Mouse (Mus musculus) left cerebral cortex, postnatal 10 days (tissue): Measurements from ENCODE around the gene Plekho2. TPM values are rescaled to one million over a fixed set of nuclear protein-coding genes. Genes with fewer than 3 reads are reported as not detected.
A peak's percentile ranks its signal among the peaks of the same experiment; 100 is the strongest.

Experiments used
- DNase-seq, 2 experiments: peaks; one replicate each; pipeline ENCODE4 v3.0.0; 2021 to 2022; ENCODE audit warnings: low spot score in 2 of 2, mixed read lengths in 1 of 2; ENCODE audit errors: extremely low spot score in 1 of 2
- intact Hi-C: fragments of 180-260 bp; cut with DNase I; formaldehyde crosslinking; loops from one replicate; pipeline ENCODE4 v1.15.1; 2025
- total RNA-seq, 2 experiments: library from RNA; stranded (reverse); gene quantifications; 2 replicates each; pipeline ENCODE4 v1.2.3; 2021

Plekho2 gene
- 1 to 10 TPM; 4.9 to 9.5 TPM for total RNA-seq

DNA sequence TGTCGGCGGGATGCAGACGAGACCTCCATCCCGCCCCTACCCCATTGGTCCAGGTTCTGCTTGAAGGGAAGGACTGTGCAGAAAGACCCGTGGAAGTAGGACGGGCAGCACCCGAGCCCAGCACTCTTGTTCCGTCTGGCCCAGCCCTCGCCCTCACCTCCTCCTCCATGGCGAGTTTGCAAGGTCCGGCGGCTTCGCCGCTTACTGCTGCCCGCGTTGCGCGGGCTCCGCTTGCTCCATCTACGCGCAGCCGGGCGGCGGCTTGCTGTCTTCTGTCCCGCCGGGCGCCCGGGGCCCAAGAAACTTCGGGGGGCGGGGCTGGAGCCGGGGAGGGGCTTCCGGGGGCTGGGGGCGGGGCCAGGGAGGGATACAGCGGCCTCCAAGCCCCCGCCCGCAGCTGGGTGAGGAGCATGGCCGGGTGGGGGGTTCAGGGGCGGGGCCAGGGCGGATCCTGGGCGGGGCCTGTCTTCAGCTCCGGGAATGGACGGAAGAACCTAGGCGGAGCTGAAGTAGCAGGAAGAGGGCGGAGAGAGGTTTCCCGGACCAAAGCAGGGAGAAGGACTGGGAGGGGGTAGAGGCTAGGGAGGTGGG lies at the start of gene Plekho2:
Gene Plekho2 (minus strand): TSS at position 260 of the 591 bp plus-strand sequence.
- intact Hi-C loops: loop anchor here (2.0 kb wide), 1 partner anchor 55 kb away; no protein-coding TSS in a partner anchor
- peak; percentile 82 to 94 for DNase-seq

DNA sequence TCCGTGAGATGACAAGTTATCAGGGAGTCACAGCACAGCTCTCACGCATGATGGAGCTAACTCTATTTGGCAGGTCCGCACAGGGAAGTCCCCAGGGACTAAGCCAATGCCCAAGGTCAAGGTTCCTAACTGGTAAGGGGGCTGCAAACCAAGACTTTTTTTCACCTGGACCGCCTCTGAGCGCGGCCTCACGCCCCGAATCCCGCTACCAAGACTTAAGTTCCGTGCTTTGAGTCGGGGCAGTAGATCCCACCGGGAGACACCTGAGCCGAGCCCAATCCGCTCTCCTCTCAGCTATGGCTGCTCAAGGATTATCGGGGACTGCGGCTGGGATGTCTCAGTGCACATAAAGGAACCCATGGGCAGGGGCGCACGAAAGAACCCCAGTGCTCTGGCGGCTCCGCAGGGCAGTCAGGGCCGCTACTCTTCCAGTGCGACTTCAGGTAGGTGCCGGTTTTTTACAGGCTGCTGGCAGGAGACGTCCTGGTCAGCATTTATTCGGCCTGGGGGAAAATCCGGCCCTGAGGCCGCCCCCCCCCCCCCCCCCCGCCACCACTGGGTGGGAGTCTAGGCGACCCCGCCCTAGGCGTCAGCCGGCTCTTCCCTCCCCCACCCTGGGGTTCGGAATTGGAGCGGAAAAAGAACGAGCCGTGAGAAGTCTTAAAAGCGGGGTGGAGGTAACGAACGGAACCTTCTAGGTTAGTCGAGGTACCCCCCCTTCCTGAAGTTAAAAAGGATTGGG lies 49.4 kb upstream of the Plekho2 start, which contains the start of gene Rbpms2:
Gene Rbpms2 (plus strand): TSS at position 624 of the 742 bp plus-strand sequence.
- intact Hi-C loops: no loop called here
- peak in 1 of 2 experiments; percentile 44 for DNase-seq

GRCm38 (mm10) chr9:65624266-65624665 lies 44.4 kb upstream of the Plekho2 start:
- no peak for DNase-seq
- intact Hi-C loops: no loop called here

GRCm38 (mm10) chr9:65622826-65623225 lies 43.0 kb upstream of the Plekho2 start:
- no peak for DNase-seq
- intact Hi-C loops: no loop called here

GRCm38 (mm10) chr9:65621666-65622065 lies 41.8 kb upstream of the Plekho2 start:
- DNase-seq: no peak
- intact Hi-C loops: no loop called here

DNA sequence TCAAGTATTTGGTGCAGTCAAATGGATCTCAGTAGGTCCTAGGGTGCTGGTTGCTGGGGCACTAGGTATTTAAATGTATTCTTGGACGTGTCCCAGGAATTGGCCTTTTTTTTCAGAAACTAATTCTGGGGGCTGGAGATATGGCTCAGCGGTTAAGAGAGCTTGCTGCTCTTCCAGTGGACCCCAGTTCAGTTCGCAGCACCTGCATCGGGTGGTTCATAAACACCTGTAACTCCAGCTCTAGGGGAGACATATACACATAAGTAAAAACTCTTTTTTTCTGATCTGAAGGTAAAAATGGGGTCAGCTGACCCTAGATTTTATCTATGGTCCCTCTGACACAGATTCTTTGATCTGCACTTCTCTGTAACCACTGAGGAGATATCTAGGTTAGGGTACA lies 41.4 kb upstream of the Plekho2 start:
- intact Hi-C loops: no loop called here

GRCm38 (mm10) chr9:65619311-65619710 lies 39.5 kb upstream of the Plekho2 start:
- intact Hi-C loops: no loop called here
- DNase-seq: no peak

More for the DNA sequence above, 41.4 kb upstream of the Plekho2 start:
- DNase-seq: no peak

DNA sequence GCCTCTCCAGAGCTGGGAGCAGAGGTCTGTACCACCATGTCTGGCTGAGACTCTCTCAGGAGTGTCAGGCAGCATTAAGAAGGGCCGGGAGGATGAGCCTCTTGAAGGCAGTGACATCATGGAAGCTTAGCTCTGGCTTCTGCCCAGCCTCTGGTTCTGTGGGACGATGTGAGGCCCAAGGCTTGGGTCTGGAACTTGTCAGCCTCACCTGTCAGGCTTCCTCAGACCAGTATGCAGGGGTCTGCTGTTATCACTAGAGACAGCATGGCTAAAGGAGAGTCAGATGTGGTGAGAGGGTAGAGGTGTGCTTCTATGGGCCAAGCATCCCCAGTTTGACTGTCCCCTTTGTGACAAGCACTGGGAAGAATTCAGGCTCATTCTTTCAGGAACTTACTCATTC lies 33.3 kb upstream of the Plekho2 start:
- intact Hi-C loops: no loop called here
- no peak for DNase-seq

DNA sequence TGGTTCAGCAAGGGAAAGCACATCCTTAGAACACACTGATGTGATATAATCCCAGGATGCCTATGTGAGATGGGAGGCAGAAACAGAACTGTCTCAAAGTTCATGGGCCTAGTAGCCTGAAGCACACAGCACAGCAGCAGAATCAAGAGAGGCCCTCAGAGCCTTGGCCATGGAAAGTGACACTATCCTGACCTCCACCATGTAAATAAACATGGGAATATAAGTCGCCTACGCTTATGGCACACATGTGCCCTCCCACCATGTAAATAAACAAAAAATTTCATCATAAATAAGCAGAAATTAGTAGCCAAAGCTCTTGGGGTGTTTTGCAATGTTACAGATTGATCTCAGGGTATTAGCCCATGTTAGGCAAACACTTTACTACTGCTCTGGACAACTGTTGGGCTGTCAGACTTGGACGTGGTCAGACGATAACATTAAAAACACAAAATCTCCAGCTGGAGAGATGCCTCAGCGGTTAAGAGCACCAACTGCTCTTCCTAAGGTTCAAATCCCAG lies 32.2 kb upstream of the Plekho2 start:
- no peak for DNase-seq
- intact Hi-C loops: no loop called here

GRCm38 (mm10) chr9:65607120-65607519 lies 27.3 kb upstream of the Plekho2 start:
- DNase-seq: no peak
- intact Hi-C loops: loop anchor here (5.0 kb wide), 1 partner anchor 245 kb away; no protein-coding TSS in a partner anchor

DNA sequence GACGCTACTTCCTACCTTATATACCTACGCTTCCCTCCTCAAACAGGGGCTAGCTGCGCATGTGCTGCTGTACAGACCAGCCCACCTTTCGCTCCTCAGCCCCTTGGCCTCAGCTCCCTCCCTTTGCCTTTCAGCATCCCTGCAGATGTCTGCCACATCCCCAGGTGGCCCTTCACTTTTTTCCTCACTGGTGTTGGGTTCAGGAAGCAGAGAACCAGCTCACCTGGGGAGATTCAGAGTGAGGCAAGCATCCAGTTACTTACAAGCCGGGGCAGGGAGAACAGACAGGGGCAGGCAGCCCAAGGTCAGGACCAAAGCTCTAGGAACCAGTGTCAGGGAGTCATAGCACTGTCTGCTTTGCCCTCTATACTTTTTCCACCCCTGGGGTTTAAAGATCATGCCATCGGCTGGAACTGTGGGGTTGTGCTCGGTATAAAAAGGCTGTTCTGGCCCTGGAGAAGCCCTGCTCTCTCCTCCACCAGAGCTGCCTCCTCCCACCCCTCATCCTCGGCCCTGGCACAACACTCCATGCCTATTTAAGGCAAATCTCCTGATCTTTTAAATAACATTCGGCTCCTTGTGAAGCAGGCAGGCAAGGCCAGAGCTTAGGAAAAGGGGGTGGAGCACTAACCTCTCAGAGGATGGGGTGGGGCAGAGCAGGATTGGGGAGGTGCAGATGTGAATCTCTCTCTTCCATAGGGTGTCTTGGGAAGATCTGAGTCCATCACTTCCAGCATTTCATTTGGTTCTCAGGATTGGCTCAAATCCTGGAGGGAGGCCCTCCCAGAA lies 26.7 kb upstream of the Plekho2 start:
- intact Hi-C loops: loop anchor here (5.0 kb wide), 1 partner anchor 246 kb away; no protein-coding TSS in a partner anchor

GRCm38 (mm10) chr9:65605471-65606136 lies 25.8 kb upstream of the Plekho2 start:
- DNase-seq: peak; percentile 32 to 80
- intact Hi-C loops: loop anchor here (2.0 to 5.0 kb wide), 2 partner anchors 55 to 247 kb away; no protein-coding TSS in a partner anchor

More for the DNA sequence above, 26.7 kb upstream of the Plekho2 start:
- DNase-seq: no peak

DNA sequence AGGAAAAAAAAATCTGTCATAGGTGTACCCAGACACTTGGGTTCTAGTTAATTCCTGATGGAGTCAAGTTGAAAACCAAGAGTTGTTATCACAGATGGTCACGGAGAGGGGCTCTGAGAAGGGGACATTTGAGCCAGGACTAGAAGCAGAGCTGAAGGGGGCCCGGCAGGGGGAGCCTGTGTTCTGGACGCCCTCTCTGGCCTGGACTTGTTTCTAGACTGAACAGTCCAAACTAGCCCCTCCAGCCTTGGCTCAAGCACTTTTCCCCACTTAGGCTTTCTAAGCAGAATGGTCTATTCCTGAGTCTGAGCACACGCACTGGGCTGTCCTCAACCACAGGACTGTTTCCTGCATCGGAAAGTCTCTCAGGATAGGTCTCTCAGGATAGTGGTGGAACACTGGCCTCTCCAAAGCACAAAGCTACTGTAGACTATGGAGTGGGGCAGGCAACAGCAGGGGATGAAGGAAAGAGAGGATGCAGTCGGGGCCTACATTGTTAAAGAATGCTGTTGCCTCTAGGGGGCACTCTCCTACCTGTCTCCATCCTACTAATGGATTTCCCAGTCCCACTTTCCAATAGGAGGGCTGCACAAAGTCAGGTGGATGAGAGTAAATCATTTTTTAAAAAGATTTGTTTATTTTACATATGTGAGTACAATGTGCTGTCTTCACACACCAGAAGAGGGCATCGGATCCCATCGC lies 23.7 kb upstream of the Plekho2 start:
- DNase-seq: no peak
- intact Hi-C loops: loop anchor here (2.0 kb wide), 1 partner anchor 57 kb away; no protein-coding TSS in a partner anchor

- intact Hi-C loops: no loop called here
Observed at GRCm38 (mm10) chr9:65600951-65601350, 21.1 kb upstream of the Plekho2 start.

DNA sequence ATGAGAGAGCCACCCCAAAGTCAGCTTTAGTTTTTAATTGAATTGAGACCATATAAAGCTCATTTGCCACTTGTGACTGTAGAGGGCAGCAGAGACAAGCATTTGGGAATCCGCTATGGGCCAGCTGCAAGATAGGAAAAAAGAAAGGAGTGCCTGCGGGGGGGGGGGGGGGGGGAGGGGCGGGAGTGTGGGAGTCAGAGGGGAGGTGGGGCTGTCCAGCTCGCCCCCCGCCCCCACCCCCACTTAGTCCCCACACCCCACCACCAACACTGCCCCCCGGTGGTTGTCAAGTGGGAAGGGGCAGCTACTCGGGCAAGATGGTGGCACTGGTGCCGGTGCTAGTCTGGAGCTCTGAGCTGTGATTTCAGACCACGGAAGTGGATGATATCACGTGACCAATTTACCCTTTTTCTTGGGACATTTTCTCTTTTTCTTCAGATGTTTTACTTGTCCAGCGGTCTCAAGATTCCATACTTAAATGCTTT lies 19.0 kb upstream of the Plekho2 start:
- peak in 1 of 2 experiments; percentile 57 for DNase-seq
- intact Hi-C loops: no loop called here

More at GRCm38 (mm10) chr9:65600951-65601350, 21.1 kb upstream of the Plekho2 start:
- DNase-seq: no peak

DNA sequence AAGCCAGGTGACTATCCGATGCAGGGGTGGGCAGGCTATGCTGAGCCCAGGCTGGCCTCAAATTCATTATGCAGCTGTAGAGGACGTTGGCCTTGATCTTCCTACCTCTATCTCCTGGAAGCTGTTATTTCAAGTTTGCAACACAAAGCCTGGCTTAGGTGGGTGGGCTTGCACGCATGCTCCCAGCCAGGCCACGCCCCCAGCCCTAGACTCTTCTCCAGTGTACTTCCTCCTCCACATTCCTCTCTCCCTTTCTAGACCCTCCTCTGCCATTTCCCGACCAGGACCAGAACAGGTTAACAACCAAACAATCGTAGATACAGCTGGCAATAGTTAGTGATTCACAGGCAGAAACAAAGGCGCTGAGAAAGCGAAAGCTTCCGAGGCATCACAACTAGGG lies 13.8 kb upstream of the Plekho2 start:
- intact Hi-C loops: no loop called here
- no peak for DNase-seq

DNA sequence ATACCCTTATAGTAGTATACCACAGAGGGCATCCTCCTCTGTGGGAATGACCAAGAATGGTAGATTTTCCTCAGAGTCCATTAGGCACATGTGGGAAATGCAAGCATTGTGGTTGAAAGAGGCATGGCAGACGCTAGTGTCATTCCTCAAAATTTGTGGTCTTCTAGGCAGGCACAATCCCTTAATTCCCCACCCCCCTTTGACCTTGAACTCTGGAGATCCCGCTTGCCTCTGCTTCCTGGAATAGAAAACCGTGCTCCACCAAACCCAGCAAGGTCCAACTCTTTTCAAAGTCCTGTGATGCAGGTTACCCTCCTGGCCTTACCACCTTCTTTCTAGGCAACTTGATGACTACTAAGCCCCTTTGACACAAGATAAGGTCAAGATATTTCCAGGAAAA lies 12.9 kb upstream of the Plekho2 start:
- DNase-seq: no peak
- intact Hi-C loops: no loop called here

- intact Hi-C loops: no loop called here
- no peak for DNase-seq
Observed at GRCm38 (mm10) chr9:65589091-65589490, 9.3 kb upstream of the Plekho2 start.
